Mouse (Mus musculus) liver, postnatal 0 days (tissue): ENCODE results near the gene Gm11037. TPM values are rescaled to one million over a fixed set of nuclear protein-coding genes. Genes with fewer than 3 reads are reported as not detected.

ENCODE experiments used
- ATAC-seq: fragments of 200-750 bp; cut with Nextera tagmentation; 2 replicates; pipeline ENCODE4 v1.8.0; 2017; ENCODE audit warnings: mild to moderate bottlenecking, moderate library complexity
- DNase-seq: peaks from one replicate; pipeline ENCODE4 v3.0.0-alpha.2; 2016
- H3K27ac ChIP-seq: fragments of 300-500 bp; sonication (generic); 2 replicates; pipeline ENCODE4 v1.5.1; 2014; ENCODE audit warnings: antibody characterized with exemption, moderate library complexity, mild to moderate bottlenecking, low read depth
- H3K27me3 ChIP-seq: fragments of 300-500 bp; sonication (generic); 2 replicates; pipeline ENCODE4 v1.6.1; 2014; ENCODE audit warnings: low read length, control low read depth, mixed read lengths; ENCODE audit not compliant: insufficient read depth
- H3K36me3 ChIP-seq: fragments of 300-500 bp; sonication (generic); replicated peaks from 2 replicates; pipeline ENCODE4 v1.6.1; 2014; ENCODE audit warnings: mild to moderate bottlenecking, control low read depth, low read length, moderate library complexity, mixed read lengths; ENCODE audit not compliant: insufficient read depth
- H3K4me1 ChIP-seq: fragments of 300-500 bp; sonication (generic); 2 replicates; pipeline ENCODE4 v1.6.1; 2014; ENCODE audit warnings: antibody characterized with exemption, mild to moderate bottlenecking, control low read depth; ENCODE audit not compliant: insufficient read depth
- H3K4me2 ChIP-seq: fragments of 300-500 bp; sonication (generic); 2 replicates; pipeline ENCODE4 v1.6.1; 2014; ENCODE audit warnings: low read depth, mild to moderate bottlenecking, low read length, moderate library complexity, mixed read lengths
- H3K4me3 ChIP-seq: fragments of 300-500 bp; sonication (generic); 2 replicates; pipeline ENCODE4 v1.5.1; 2014; ENCODE audit warnings: low read depth, low read length
- H3K9ac ChIP-seq: fragments of 300-500 bp; sonication (generic); replicated peaks from 2 replicates; pipeline ENCODE4 v1.6.1; 2014; ENCODE audit warnings: mild to moderate bottlenecking, moderate library complexity
- H3K9me3 ChIP-seq: fragments of 300-500 bp; sonication (generic); 2 replicates; pipeline ENCODE4 v1.6.1; 2016; ENCODE audit warnings: mild to moderate bottlenecking, control low read depth, low read length, mixed read lengths
- CTCF ChIP-seq: sonication (generic); IDR thresholded peaks from 2 replicates; pipeline ENCODE4 v1.5.1; 2016; ENCODE audit warnings: antibody characterized with exemption, low read depth
- EP300 ChIP-seq: IDR thresholded peaks from 2 replicates; pipeline ENCODE4 v1.6.1; 2016; ENCODE audit warnings: antibody characterized with exemption, low read depth, mild to moderate bottlenecking
- WGBS: fragments of 180-500 bp; shearing (Covaris S2); extraction: QIAGEN DNeasy Blood & Tissue Kit; methylation state at CpG from one replicate; pipeline ENCODE4 v1.1.7; 2014; ENCODE audit not compliant: insufficient replicate concordance; 5-methylcytosine and 5-hydroxymethylcytosine counted together
- polyA plus RNA-seq: library from polyadenylated mRNA; unstranded; fragments of >200 nt; fragmentation: Nextera tagmentation; extraction: Ambion mirVana; gene quantifications from 2 replicates; pipeline ENCODE4 v1.2.1, GENCODE M21; 2015

The Gm11037 gene
- polyA plus RNA-seq, 1 experiment from 2014 or later, result not detected

- Histone ChIP-seq H3K9me3 (no peaks in the 10 kb centered on the region), H3K4me1 (peaks cover 23% of the 10 kb centered on the region), H3K27me3 (no peaks in the 10 kb centered on the region), H3K27ac (no peak overlapping the region), H3K4me3 (no peak overlapping the region), H3K4me2 (no peak overlapping the region), H3K36me3 (peaks cover 31% of the 10 kb centered on the region), H3K9ac (no peak overlapping the region)
- ATAC-seq (no peak), DNase-seq (no peak)
- WGBS, result 89% methylated on average over 4 of the region's 4 CpGs
- TF ChIP-seq CTCF (no peak), EP300 (no peak)
Observed at GRCm38 (mm10) chr2:131154036-131154435, 20.7 kb downstream of the Gm11037 start.

DNA sequence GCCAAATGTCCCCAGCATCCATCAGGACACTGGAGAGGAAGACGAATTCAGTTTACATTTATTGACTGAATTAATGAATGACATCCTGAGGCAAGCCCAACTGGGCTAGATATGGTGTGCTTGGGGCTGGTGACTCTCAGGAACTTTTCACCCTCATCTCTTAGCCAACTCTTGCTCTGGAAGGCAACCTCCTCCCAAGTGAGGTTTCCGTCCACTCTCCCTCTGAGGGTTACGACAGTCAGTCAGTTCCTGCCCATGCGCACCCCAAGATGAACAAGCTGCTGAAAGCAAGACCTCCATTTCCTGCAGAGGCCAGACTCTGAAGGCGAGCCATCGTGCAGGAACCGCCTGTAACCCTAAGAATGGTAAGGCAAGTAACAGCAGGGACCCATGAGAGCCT, 23.7 kb downstream of the Gm11037 start:
- Histone ChIP-seq H3K27me3 (no peaks in the 10 kb centered on the region), H3K27ac (no peak overlapping the region), H3K9ac (no peak overlapping the region), H3K4me1 (peaks cover 29% of the 10 kb centered on the region), H3K4me2 (peak overlapping the region; percentile 93), H3K9me3 (no peaks in the 10 kb centered on the region), H3K36me3 (peaks cover 9% of the 10 kb centered on the region), H3K4me3 (no peak overlapping the region)
- DNase-seq, result no peak
- TF ChIP-seq CTCF (no peak), EP300 (no peak)
- WGBS, result 80% methylated on average over 7 of the region's 7 CpGs
- ATAC-seq, result no peak

GRCm38 (mm10) chr2:131159491-131159910, 26.2 kb downstream of the Gm11037 start:
- peak; percentile 73 for DNase-seq
- peak; percentile 81 for ATAC-seq

DNA sequence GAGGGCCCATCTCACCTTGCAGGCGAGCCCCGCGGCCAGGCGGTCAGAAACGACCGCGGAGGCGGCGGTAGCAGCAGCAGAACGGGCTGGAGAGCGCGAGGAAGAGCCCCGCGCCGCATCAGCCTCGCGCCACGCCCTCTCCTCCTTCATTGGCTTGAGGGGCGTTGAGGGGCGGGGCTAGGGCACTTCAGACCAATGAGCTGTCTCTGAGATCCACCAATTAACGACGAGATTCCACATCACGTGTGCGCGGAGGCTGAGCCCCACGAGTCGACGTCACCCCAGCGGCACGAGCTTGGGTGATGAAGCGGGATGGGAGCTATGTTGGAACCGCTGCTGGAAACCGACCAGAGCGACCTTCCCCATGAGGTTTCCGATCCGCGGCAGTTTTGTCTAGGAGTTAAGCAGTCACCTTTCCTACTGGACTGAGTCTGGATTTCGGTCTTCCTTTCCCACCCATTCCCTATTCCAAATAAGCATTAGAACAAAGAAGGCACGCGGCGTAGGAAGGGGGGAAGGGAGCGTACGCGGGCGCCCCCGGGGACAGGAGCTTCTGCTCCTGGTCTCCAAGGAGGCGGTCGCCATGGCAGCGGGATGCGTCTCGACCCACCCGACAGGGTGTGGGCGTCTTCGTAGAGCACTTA, 26.8 kb downstream of the Gm11037 start, which contains the start of gene 1700037H04Rik:
Gene 1700037H04Rik, minus strand, starts transcription at position 144 of the 644 bp plus-strand sequence.
- peak within 1 kb of the TSS; percentile 85 for H3K27ac ChIP-seq
- under 1% methylated on average over 52 of the region's 54 CpGs for WGBS
- peak within 1 kb of the TSS; percentile 61 for H3K4me3 ChIP-seq
- ATAC-seq (peak; percentile 97), DNase-seq (peak; percentile 98)
- peaks cover 24% of the 10 kb centered on the region for H3K4me1 ChIP-seq
- H3K9ac ChIP-seq, result peak within 1 kb of the TSS; percentile 75
- H3K27me3 ChIP-seq, result no peaks in the 10 kb centered on the region
- TF ChIP-seq CTCF (no peak), EP300 (no peak)
- H3K4me2 ChIP-seq, result peak within 1 kb of the TSS; percentile 93
- H3K36me3 ChIP-seq, result no peaks in the 10 kb centered on the region; the same call in 1 of the 2 replicates
- no peaks in the 10 kb centered on the region for H3K9me3 ChIP-seq

More at GRCm38 (mm10) chr2:131159491-131159910, 26.2 kb downstream of the Gm11037 start:
- peaks cover 24% of the 10 kb centered on the region for H3K4me1 ChIP-seq
- H3K4me2 ChIP-seq, result peak overlapping the region; percentile 93
- peak overlapping the region; percentile 85 for H3K27ac ChIP-seq
- peak overlapping the region; percentile 61 for H3K4me3 ChIP-seq
- TF ChIP-seq EP300 (peak; percentile 39; the same call in 1 of the 2 replicates), CTCF (no peak)
- WGBS, result 0% methylated on average over 18 of the region's 18 CpGs
- H3K27me3 ChIP-seq, result no peaks in the 10 kb centered on the region
- no peaks in the 10 kb centered on the region; the same call in none of the 2 replicates for H3K36me3 ChIP-seq
- H3K9ac ChIP-seq, result peak overlapping the region; percentile 75
- no peaks in the 10 kb centered on the region for H3K9me3 ChIP-seq

GRCm38 (mm10) chr2:131160671-131161111, 27.4 kb downstream of the Gm11037 start:
- H3K4me1 ChIP-seq, result peaks cover 24% of the 10 kb centered on the region
- no peak for TF ChIP-seq EP300
- TF ChIP-seq CTCF, result peak; percentile 51
- 1% methylated on average over 17 of the region's 17 CpGs for whole genome bisulfite sequencing
- peak overlapping the region; percentile 93 for H3K4me2 ChIP-seq
- no peaks in the 10 kb centered on the region for H3K36me3 ChIP-seq
- H3K27me3 ChIP-seq, result no peaks in the 10 kb centered on the region
- DNase-seq (no peak), ATAC-seq (no peak)
- peak overlapping the region; percentile 61 for H3K4me3 ChIP-seq
- H3K9ac ChIP-seq, result peak overlapping the region; percentile 58
- no peaks in the 10 kb centered on the region for H3K9me3 ChIP-seq
- peak overlapping the region; percentile 79 for H3K27ac ChIP-seq

DNA sequence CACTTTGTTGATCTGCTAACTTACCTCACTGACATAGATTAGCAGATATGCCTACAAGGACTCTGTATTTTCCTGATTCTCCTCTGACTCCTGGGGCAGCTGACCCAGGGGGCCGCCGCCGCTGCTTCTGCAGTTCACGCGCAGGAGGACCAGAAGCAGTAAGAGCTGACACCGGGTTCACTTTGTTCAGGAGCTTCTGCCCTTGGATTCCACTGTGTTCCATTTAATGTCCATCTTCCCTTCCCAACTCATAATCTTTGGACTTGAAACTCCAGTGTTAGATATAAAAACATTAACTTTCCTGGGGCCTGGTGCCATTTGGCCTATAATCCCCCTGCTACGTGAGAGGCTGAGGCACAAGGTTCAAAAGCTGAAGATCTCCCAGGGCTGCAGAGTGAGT, 30.6 kb downstream of the Gm11037 start:
- no peak overlapping the region for H3K27ac ChIP-seq
- H3K4me2 ChIP-seq, result no peak overlapping the region
- ATAC-seq (no peak), DNase-seq (no peak)
- H3K27me3 ChIP-seq, result 0 out of 2 replicates have a peak, but pooled peaks cover 4% of the 10 kb centered on the region
- peaks cover 12% of the 10 kb centered on the region for H3K4me1 ChIP-seq
- no peak for TF ChIP-seq EP300
- TF ChIP-seq CTCF, result no peak
- peaks cover 4% of the 10 kb centered on the region; the same call in 1 of the 2 replicates for H3K9me3 ChIP-seq
- no peak overlapping the region for H3K4me3 ChIP-seq
- no peaks in the 10 kb centered on the region for H3K36me3 ChIP-seq
- 85% methylated on average over 7 of the region's 7 CpGs for whole genome bisulfite sequencing
- H3K9ac ChIP-seq, result no peak overlapping the region
